Mouse (Mus musculus) cerebellum, adult 2 months (tissue): ENCODE results near the gene D17H6S53E.

Source experiments
- CTCF ChIP-seq: fragments of 200-500 bp; IDR thresholded peaks from 2 replicates; pipeline ENCODE4 v1.5.1; 2011; ENCODE audit warnings: low read depth, mild to moderate bottlenecking, control low read depth, low read length, moderate library complexity, borderline replicate concordance; ENCODE audit not compliant: insufficient read depth
- POLR2A ChIP-seq: fragments of 200-500 bp; IDR thresholded peaks from 2 replicates; pipeline ENCODE4 v1.6.1; 2011; ENCODE audit warnings: low read length, control low read depth, borderline replicate concordance; ENCODE audit not compliant: insufficient read depth

GRCm38 (mm10) chr17:35161421-35161820, 35.2 kb downstream of the D17H6S53E start:
- TF ChIP-seq CTCF, result no peak
- no peak for TF ChIP-seq POLR2A
